Mouse (Mus musculus): ENCODE measurements around the gene Bach2. TPM values are rescaled to one million over a fixed set of nuclear protein-coding genes. Genes with fewer than 3 reads are reported as not detected.

Gene Bach2
- polyA plus RNA-seq, 1 experiment from 2014 or later, result 37.3 TPM

DNA sequence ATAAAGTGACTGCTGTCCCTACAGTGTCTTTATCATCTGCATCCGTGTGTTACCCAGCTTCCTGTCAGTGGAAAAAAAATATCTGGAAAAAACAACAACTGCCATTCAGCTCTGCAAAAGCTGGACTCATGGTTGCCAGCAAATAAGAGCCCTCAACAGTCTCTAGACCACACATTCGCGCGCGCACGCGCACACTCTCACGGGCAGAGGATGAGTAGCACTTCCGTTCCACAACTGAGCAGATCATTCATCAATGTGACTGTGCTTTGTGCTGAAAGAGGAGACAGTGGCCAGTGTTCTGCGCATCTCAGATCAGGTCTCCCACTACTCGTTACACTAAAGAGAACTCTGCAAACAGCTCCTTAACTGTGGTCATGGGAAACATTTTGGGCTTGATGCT lies 265.6 kb downstream of the Bach2 start:
- Histone ChIP-seq H3K4me2 (replicated peaks) (no peak overlapping the region), H3K4me3 (no peak overlapping the region), H3K9ac (no peak overlapping the region), H3K36me3 (peaks cover 27% of the 10 kb centered on the region; the same call in 1 of the 2 replicates), H3K27ac (no peak overlapping the region), H3K27me3 (replicated peaks) (no peaks in the 10 kb centered on the region), H3K4me1 (peaks cover 11% of the 10 kb centered on the region), H3K9me3 (no peaks in the 10 kb centered on the region)
- WGBS, result 86% methylated on average over 11 of the region's 11 CpGs
- no peak for ATAC-seq (ENCODE audit: low FRiP score, low read depth)

GRCm38 (mm10) chr4:32506306-32506808 lies 267.8 kb downstream of the Bach2 start:
- Histone ChIP-seq H3K9me3 (no peaks in the 10 kb centered on the region), H3K4me2 (replicated peaks) (no peak overlapping the region), H3K9ac (no peak overlapping the region), H3K27ac (no peak overlapping the region), H3K4me1 (peaks cover 11% of the 10 kb centered on the region), H3K36me3 (peaks cover 27% of the 10 kb centered on the region; the same call in 1 of the 2 replicates), H3K27me3 (replicated peaks) (no peaks in the 10 kb centered on the region), H3K4me3 (no peak overlapping the region)
- 92% methylated on average over 7 of the region's 7 CpGs for WGBS
- ATAC-seq (ENCODE audit: low FRiP score, low read depth), result no peak

- H3K4me3 ChIP-seq, result no peak overlapping the region
- no peak overlapping the region for H3K9ac ChIP-seq
- H3K27me3 ChIP-seq (replicated peaks), result no peaks in the 10 kb centered on the region
- H3K36me3 ChIP-seq, result peaks cover 23% of the 10 kb centered on the region; the same call in 1 of the 2 replicates
- no peak for ATAC-seq (ENCODE audit: low FRiP score, low read depth)
- 91% methylated on average over 6 of the region's 6 CpGs for WGBS
- no peak overlapping the region for H3K4me2 ChIP-seq (replicated peaks)
- H3K27ac ChIP-seq, result no peak overlapping the region
- no peaks in the 10 kb centered on the region for H3K9me3 ChIP-seq
- H3K4me1 ChIP-seq, result peaks cover 11% of the 10 kb centered on the region
Measured at GRCm38 (mm10) chr4:32507041-32507440, 268.4 kb downstream of the Bach2 start.

- Histone ChIP-seq H3K36me3 (peaks cover 13% of the 10 kb centered on the region; the same call in 1 of the 2 replicates), H3K27me3 (replicated peaks) (no peaks in the 10 kb centered on the region), H3K27ac (no peak overlapping the region), H3K4me3 (no peak overlapping the region), H3K9me3 (no peaks in the 10 kb centered on the region), H3K9ac (no peak overlapping the region), H3K4me2 (replicated peaks) (no peak overlapping the region), H3K4me1 (peaks cover 11% of the 10 kb centered on the region)
- no peak for ATAC-seq (ENCODE audit: low FRiP score, low read depth)
- WGBS, result 57% methylated on average over 2 of the region's 2 CpGs
Measured at GRCm38 (mm10) chr4:32508572-32508971, 270.0 kb downstream of the Bach2 start.

- Histone ChIP-seq H3K36me3 (peaks cover 12% of the 10 kb centered on the region; the same call in 1 of the 2 replicates), H3K9ac (no peak overlapping the region), H3K4me2 (replicated peaks) (no peak overlapping the region), H3K4me3 (no peak overlapping the region), H3K27me3 (replicated peaks) (no peaks in the 10 kb centered on the region), H3K27ac (no peak overlapping the region), H3K9me3 (no peaks in the 10 kb centered on the region), H3K4me1 (peaks cover 11% of the 10 kb centered on the region)
- 44% methylated on average over 8 of the region's 8 CpGs for WGBS
- ATAC-seq (ENCODE audit: low FRiP score, low read depth), result no peak
Measured at GRCm38 (mm10) chr4:32508996-32509395, 270.4 kb downstream of the Bach2 start.

GRCm38 (mm10) chr4:32509832-32510612 lies 271.4 kb downstream of the Bach2 start:
- H3K27me3 ChIP-seq (replicated peaks), result no peaks in the 10 kb centered on the region
- no peak overlapping the region for H3K9ac ChIP-seq
- H3K27ac ChIP-seq, result no peak overlapping the region
- peaks cover 11% of the 10 kb centered on the region for H3K4me1 ChIP-seq
- H3K4me3 ChIP-seq, result no peak overlapping the region
- 81% methylated on average over 9 of the region's 9 CpGs for whole genome bisulfite sequencing
- H3K36me3 ChIP-seq, result peaks cover 5% of the 10 kb centered on the region; the same call in 1 of the 2 replicates
- no peak for ATAC-seq (ENCODE audit: low FRiP score, low read depth)
- no peak overlapping the region for H3K4me2 ChIP-seq (replicated peaks)
- H3K9me3 ChIP-seq, result no peaks in the 10 kb centered on the region

- Histone ChIP-seq H3K4me3 (no peak overlapping the region), H3K27ac (no peak overlapping the region), H3K27me3 (replicated peaks) (no peaks in the 10 kb centered on the region), H3K9ac (no peak overlapping the region), H3K4me1 (peaks cover 11% of the 10 kb centered on the region), H3K9me3 (no peaks in the 10 kb centered on the region), H3K36me3 (peaks cover under 1% of the 10 kb centered on the region; the same call in 1 of the 2 replicates), H3K4me2 (replicated peaks) (no peak overlapping the region)
- 85% methylated on average over 7 of the region's 7 CpGs for WGBS
- ATAC-seq (ENCODE audit: low FRiP score, low read depth), result no peak
Measured at GRCm38 (mm10) chr4:32510940-32511339, 272.3 kb downstream of the Bach2 start.

- Histone ChIP-seq H3K9me3 (no peaks in the 10 kb centered on the region), H3K4me3 (no peak overlapping the region), H3K4me1 (peaks cover 14% of the 10 kb centered on the region), H3K27ac (no peak overlapping the region), H3K4me2 (replicated peaks) (no peak overlapping the region), H3K9ac (no peak overlapping the region), H3K36me3 (no peaks in the 10 kb centered on the region), H3K27me3 (replicated peaks) (no peaks in the 10 kb centered on the region)
- 87% methylated on average over 8 of the region's 8 CpGs for WGBS
- ATAC-seq (ENCODE audit: low FRiP score, low read depth), result no peak
Measured at GRCm38 (mm10) chr4:32516126-32516525, 277.5 kb downstream of the Bach2 start.

DNA sequence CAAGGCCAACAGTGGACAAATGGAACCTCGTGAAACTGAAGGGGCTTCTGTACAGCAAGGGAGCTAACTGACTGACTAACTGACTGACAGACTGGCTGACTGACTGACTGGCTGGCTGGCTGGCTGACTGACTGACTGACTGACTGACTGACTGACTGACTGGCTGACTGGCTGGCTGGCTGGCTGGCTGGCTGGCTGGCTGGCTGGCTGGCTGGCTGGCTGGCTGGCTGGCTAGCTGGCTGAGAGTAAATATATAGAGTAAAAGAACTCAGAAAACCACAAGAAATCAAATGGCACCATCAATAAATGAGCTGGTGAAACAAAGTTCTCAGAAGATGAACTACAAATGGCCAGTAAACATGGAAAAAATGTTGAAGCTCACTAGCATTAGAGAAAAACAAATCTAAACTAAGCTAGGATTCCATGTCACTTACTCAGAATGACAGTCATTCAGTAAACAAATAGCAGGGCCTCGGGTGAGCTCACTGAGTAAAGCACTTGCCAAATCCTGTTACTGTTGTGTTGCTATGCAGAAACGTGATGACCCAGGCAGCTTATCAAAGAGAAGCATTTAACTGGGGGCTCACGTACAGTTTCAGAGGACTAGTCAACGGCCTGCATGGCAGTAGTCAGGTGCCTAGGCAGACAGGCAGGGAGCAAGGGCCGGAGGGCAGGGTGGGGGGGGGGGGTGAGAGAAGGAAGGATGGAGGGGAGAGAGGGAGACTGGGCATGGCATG lies 280.4 kb downstream of the Bach2 start:
- Histone ChIP-seq H3K4me3 (no peak overlapping the region), H3K27me3 (replicated peaks) (no peaks in the 10 kb centered on the region), H3K9me3 (no peaks in the 10 kb centered on the region), H3K4me1 (peaks cover 20% of the 10 kb centered on the region), H3K9ac (no peak overlapping the region), H3K27ac (no peak overlapping the region), H3K4me2 (replicated peaks) (no peak overlapping the region), H3K36me3 (no peaks in the 10 kb centered on the region)
- ATAC-seq (ENCODE audit: low FRiP score, low read depth), result no peak
- WGBS, result 62% methylated on average over 6 of the region's 6 CpGs

- Histone ChIP-seq H3K27me3 (replicated peaks) (no peaks in the 10 kb centered on the region), H3K4me1 (peaks cover 26% of the 10 kb centered on the region), H3K4me2 (replicated peaks) (no peak overlapping the region), H3K4me3 (no peak overlapping the region), H3K27ac (no peak overlapping the region), H3K9ac (no peak overlapping the region), H3K36me3 (no peaks in the 10 kb centered on the region), H3K9me3 (no peaks in the 10 kb centered on the region)
- WGBS, result 48% methylated on average over 18 of the region's 18 CpGs
- ATAC-seq (ENCODE audit: low FRiP score, low read depth), result no peak
Measured at GRCm38 (mm10) chr4:32520628-32521360, 282.2 kb downstream of the Bach2 start.

DNA sequence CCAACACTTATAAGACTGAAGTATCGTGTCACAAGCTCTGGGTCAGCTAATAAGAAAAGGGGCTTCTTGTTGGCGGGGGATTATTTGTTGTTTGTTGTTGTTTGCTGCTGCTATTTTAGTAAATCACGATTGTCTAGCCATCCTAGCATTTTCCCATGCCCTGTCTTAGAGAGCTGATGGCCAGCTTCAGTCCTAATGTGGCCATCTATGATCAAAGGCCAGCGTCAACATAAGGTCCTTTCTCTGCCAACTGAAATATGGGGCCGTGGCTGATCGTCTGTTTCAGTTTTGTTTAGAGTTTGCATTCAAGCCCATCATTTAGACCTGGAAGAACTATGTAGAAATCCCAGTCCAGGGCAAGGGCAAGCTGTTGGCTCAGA lies 282.7 kb downstream of the Bach2 start:
- no peak overlapping the region for H3K9ac ChIP-seq
- WGBS, result 64% methylated on average over 6 of the region's 6 CpGs

GRCm38 (mm10) chr4:32522013-32522412 lies 283.4 kb downstream of the Bach2 start:
- no peak overlapping the region for H3K4me3 ChIP-seq
- no peaks in the 10 kb centered on the region for H3K36me3 ChIP-seq
- no peak overlapping the region for H3K9ac ChIP-seq
- WGBS, result 74% methylated on average over 2 of the region's 2 CpGs
- H3K27ac ChIP-seq, result no peak overlapping the region
- H3K4me2 ChIP-seq (replicated peaks), result no peak overlapping the region
- no peak for ATAC-seq (ENCODE audit: low FRiP score, low read depth)
- H3K9me3 ChIP-seq, result no peaks in the 10 kb centered on the region
- H3K27me3 ChIP-seq (replicated peaks), result no peaks in the 10 kb centered on the region
- peaks cover 37% of the 10 kb centered on the region for H3K4me1 ChIP-seq

More for the DNA sequence above, 282.7 kb downstream of the Bach2 start:
- Histone ChIP-seq H3K4me2 (replicated peaks) (no peak overlapping the region), H3K4me3 (no peak overlapping the region), H3K9me3 (no peaks in the 10 kb centered on the region), H3K27me3 (replicated peaks) (no peaks in the 10 kb centered on the region), H3K27ac (no peak overlapping the region), H3K36me3 (no peaks in the 10 kb centered on the region), H3K4me1 (peaks cover 31% of the 10 kb centered on the region)
- ATAC-seq (ENCODE audit: low FRiP score, low read depth), result no peak
